Mouse (Mus musculus): ENCODE results near the gene Spop.
A peak's percentile ranks its signal among the peaks of the same experiment; 100 is the strongest.

DNA sequence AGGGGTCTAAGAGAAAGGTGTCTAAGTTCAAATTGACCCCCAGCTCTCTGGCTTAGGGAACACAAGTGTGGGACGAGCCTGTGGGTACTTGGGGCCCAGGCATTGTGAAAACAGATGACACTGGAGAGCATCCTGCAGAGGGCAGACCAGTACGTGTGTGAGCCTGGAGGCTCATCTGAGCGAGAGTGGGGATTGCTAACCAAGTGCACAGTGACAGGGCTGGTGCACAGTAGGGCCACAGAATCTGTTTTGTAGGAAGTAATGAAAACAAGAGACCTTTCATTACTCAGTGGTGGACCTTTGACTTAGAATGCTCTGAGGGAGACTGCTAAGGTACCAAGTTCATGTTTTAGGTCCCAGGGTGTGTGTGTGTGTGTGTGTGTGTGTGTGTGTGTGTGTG, 106.1 kb downstream of the Spop start:
- TF ChIP-seq CTCF (IDR thresholded peaks at IDR 0.05; ENCODE audit: low read depth) (0 out of 2 replicates have a peak, but pooled peaks have one; percentile 23), EP300 (optimal IDR thresholded peaks at IDR 0.05) (no peak)
